Mouse (Mus musculus) lung, adult 2 months (tissue): ENCODE results near the gene Dnajc2.

Experiments used
- CTCF ChIP-seq: fragments of 200-500 bp; IDR thresholded peaks from 2 replicates; pipeline ENCODE4 v1.5.1; 2011; ENCODE audit warnings: mild to moderate bottlenecking, low read length, control low read depth; ENCODE audit not compliant: insufficient read depth
- POLR2A ChIP-seq: fragments of 200-500 bp; IDR thresholded peaks from 2 replicates; pipeline ENCODE4 v1.6.1; 2011; ENCODE audit warnings: low read depth, mild to moderate bottlenecking, control low read depth, low read length, borderline replicate concordance; ENCODE audit errors: extremely low read depth

DNA sequence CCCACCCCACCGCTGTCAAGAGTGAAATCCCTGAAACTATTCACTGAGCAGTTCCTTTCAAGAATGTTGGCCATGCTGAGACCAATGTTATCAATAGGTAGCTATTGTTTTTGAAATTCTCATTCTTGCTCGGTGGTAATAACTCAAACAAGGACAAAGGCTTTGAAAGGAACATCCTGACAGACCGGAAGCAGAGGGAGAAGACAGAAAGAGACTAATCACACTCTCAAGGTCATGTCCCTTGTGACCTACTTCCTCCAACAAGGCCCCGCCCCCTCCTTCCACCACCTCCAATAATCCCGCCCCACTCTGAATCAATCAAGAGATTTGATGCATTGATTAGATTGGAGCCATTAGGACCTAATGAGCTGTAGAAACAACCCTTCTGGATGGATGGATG is 66.5 kb downstream of the Dnajc2 start:
- TF ChIP-seq CTCF (no peak), POLR2A (no peak)
